Mouse (Mus musculus) megakaryocyte, adult 5-6 weeks (primary cell): ENCODE measurements around the gene Olfr1164. TPM values are rescaled to one million over a fixed set of nuclear protein-coding genes. Genes with fewer than 3 reads are reported as not detected.

Experiments
- ATAC-seq: 2 replicates; pipeline ENCODE4 v1.8.0; 2016; ENCODE audit warnings: mild to moderate bottlenecking, inconsistent platforms; ENCODE audit not compliant: poor library complexity, severe bottlenecking
- total RNA-seq, 2 experiments: library from RNA; stranded (forward) in 1 of 2; stranded (reverse) in 1 of 2; fragments of 153-499, 151-499 nt in 1 of 2; fragments of 221-1000, 200-1000 nt in 1 of 2; gene quantifications; 2 replicates each; pipeline versions ENCODE4 v1.2.3 to v1.2.4; 2015 to 2017

Olfr1164 gene
- total RNA-seq (2015) (not detected in 2 replicates), total RNA-seq (2017) (not detected in 2 replicates)

GRCm38 (mm10) chr2:88093866-88094265, at the start of gene Olfr1164:
Gene Olfr1164, minus strand, starts transcription at chr2:88093966.
- ATAC-seq = no peak

- no peak for ATAC-seq
Observed at GRCm38 (mm10) chr2:88128172-88128571, 34.4 kb upstream of the Olfr1164 start, which contains the start of gene Olfr1166. Gene Olfr1166, minus strand, starts transcription at chr2:88128272.

GRCm38 (mm10) chr2:88071730-88072129, 22.0 kb downstream of the Olfr1164 start, which contains the start of gene Olfr1163:
Gene Olfr1163, minus strand, starts transcription at chr2:88071830.
- ATAC-seq = no peak

- no peak for ATAC-seq
Observed at GRCm38 (mm10) chr2:88063587-88063986, 30.2 kb downstream of the Olfr1164 start.

GRCm38 (mm10) chr2:88051029-88051428, 42.7 kb downstream of the Olfr1164 start, which contains the start of gene Olfr1162:
Gene Olfr1162, minus strand, starts transcription at chr2:88051129.
- no peak for ATAC-seq

Other genes with a start within 250 kb of the Olfr1164 start
- gene Olfr1150-ps1, start 250.0 kb downstream of the Olfr1164 start, total RNA-seq (2015) = not detected in 2 replicates
- not detected in 2 replicates for gene Olfr1150-ps1, start 250.0 kb downstream of the Olfr1164 start, total RNA-seq (2017)
- not detected in 2 replicates for gene Olfr1151, start 238.1 kb downstream of the Olfr1164 start, total RNA-seq (2015)
- gene Olfr1151, start 238.1 kb downstream of the Olfr1164 start, total RNA-seq (2017) = not detected in 2 replicates
- gene Olfr1152, start 227.5 kb downstream of the Olfr1164 start, total RNA-seq (2015) = not detected in 2 replicates
- not detected in 2 replicates for gene Olfr1152, start 227.5 kb downstream of the Olfr1164 start, total RNA-seq (2017)
- gene Olfr1153, start 199.0 kb downstream of the Olfr1164 start, total RNA-seq (2015) = not detected in 2 replicates
- gene Olfr1153, start 199.0 kb downstream of the Olfr1164 start, total RNA-seq (2017) = not detected in 2 replicates
- not detected in 2 replicates for gene Olfr1154, start 188.8 kb downstream of the Olfr1164 start, total RNA-seq (2015)
- not detected in 2 replicates for gene Olfr1154, start 188.8 kb downstream of the Olfr1164 start, total RNA-seq (2017)
- not detected in 2 replicates for gene Olfr1155, start 148.8 kb downstream of the Olfr1164 start, total RNA-seq (2015)
- gene Olfr1155, start 148.8 kb downstream of the Olfr1164 start, total RNA-seq (2017) = not detected in 2 replicates
- gene Olfr1156, start 140.9 kb downstream of the Olfr1164 start, total RNA-seq (2015) = not detected in 2 replicates
- not detected in 2 replicates for gene Olfr1156, start 140.9 kb downstream of the Olfr1164 start, total RNA-seq (2017)
- not detected in 2 replicates for gene Olfr1157, start 125.7 kb downstream of the Olfr1164 start, total RNA-seq (2015)
- gene Olfr1157, start 125.7 kb downstream of the Olfr1164 start, total RNA-seq (2017) = not detected in 2 replicates
- not detected in 2 replicates for gene Olfr74, start 119.3 kb downstream of the Olfr1164 start, total RNA-seq (2015)
- gene Olfr74, start 119.3 kb downstream of the Olfr1164 start, total RNA-seq (2017) = not detected in 2 replicates
- not detected in 2 replicates for gene Olfr1158, start 103.9 kb downstream of the Olfr1164 start, total RNA-seq (2015)
- gene Olfr1158, start 103.9 kb downstream of the Olfr1164 start, total RNA-seq (2017) = not detected in 2 replicates
- gene Olfr1160, start 85.7 kb downstream of the Olfr1164 start, total RNA-seq (2015) = not detected in 2 replicates
- not detected in 2 replicates for gene Olfr1160, start 85.7 kb downstream of the Olfr1164 start, total RNA-seq (2017)
- gene Olfr1161, start 71.2 kb downstream of the Olfr1164 start, total RNA-seq (2015) = not detected in 2 replicates
- not detected in 2 replicates for gene Olfr1161, start 71.2 kb downstream of the Olfr1164 start, total RNA-seq (2017)
- not detected in 2 replicates for gene Olfr73, start 56.3 kb downstream of the Olfr1164 start, total RNA-seq (2015)
- gene Olfr73, start 56.3 kb downstream of the Olfr1164 start, total RNA-seq (2017) = not detected in 2 replicates
- not detected in 2 replicates for gene Olfr1162, start 42.8 kb downstream of the Olfr1164 start, total RNA-seq (2015)
- not detected in 2 replicates for gene Olfr1162, start 42.8 kb downstream of the Olfr1164 start, total RNA-seq (2017)
- gene Olfr1163, start 22.1 kb downstream of the Olfr1164 start, total RNA-seq (2015) = not detected in 2 replicates
- gene Olfr1163, start 22.1 kb downstream of the Olfr1164 start, total RNA-seq (2017) = not detected in 2 replicates
- gene Olfr1166, start 34.3 kb upstream of the Olfr1164 start, total RNA-seq (2015) = not detected in 2 replicates
- gene Olfr1166, start 34.3 kb upstream of the Olfr1164 start, total RNA-seq (2017) = not detected in 2 replicates
- gene Olfr1167, start 61.2 kb upstream of the Olfr1164 start, total RNA-seq (2015) = not detected in 2 replicates
- gene Olfr1167, start 61.2 kb upstream of the Olfr1164 start, total RNA-seq (2017) = 0.04 TPM in 1 of 2 replicates, not detected in the other
- gene Olfr1168, start 87.9 kb upstream of the Olfr1164 start, total RNA-seq (2015) = not detected in 2 replicates
- gene Olfr1168, start 87.9 kb upstream of the Olfr1164 start, total RNA-seq (2017) = not detected in 2 replicates
- gene Olfr1170, start 134.4 kb upstream of the Olfr1164 start, total RNA-seq (2015) = not detected in 2 replicates
- not detected in 2 replicates for gene Olfr1170, start 134.4 kb upstream of the Olfr1164 start, total RNA-seq (2017)
- not detected in 2 replicates for gene Olfr1173, start 185.9 kb upstream of the Olfr1164 start, total RNA-seq (2015)
- 0.04 TPM in 1 of 2 replicates, not detected in the other for gene Olfr1173, start 185.9 kb upstream of the Olfr1164 start, total RNA-seq (2017)
- gene Olfr1174-ps, start 221.2 kb upstream of the Olfr1164 start, total RNA-seq (2015) = not detected in 2 replicates
- not detected in 2 replicates for gene Olfr1174-ps, start 221.2 kb upstream of the Olfr1164 start, total RNA-seq (2017)
- not detected in 2 replicates for gene Olfr1175-ps, start 233.2 kb upstream of the Olfr1164 start, total RNA-seq (2015)
- not detected in 2 replicates for gene Olfr1175-ps, start 233.2 kb upstream of the Olfr1164 start, total RNA-seq (2017)
- gene Olfr1176, start 242.8 kb upstream of the Olfr1164 start, total RNA-seq (2015) = not detected in 2 replicates
- not detected in 2 replicates for gene Olfr1176, start 242.8 kb upstream of the Olfr1164 start, total RNA-seq (2017)